Mouse (Mus musculus): ENCODE measurements around the gene Fam227b.

GRCm38 (mm10) chr2:126035013-126035770 lies 116.6 kb downstream of the Fam227b start:
- TF ChIP-seq POLR2A (IDR thresholded peaks at IDR 0.05; ENCODE audit: borderline replicate concordance, low read depth, low read length) (no peak), CTCF (IDR thresholded peaks at IDR 0.05; ENCODE audit: low read depth, low read length) (no peak)

All from bone marrow macrophage, adult 2 months (primary cell).